Mouse (Mus musculus) liver, adult 2 months (tissue): ENCODE results near the gene Ston1.

Experiments used
- CTCF ChIP-seq: fragments of 200-500 bp; IDR thresholded peaks from 2 replicates; pipeline ENCODE4 v1.5.1; 2011; ENCODE audit warnings: low read depth, low read length, control low read depth
- POLR2A ChIP-seq: fragments of 200-500 bp; IDR thresholded peaks from 2 replicates; pipeline ENCODE4 v1.6.1; 2011; ENCODE audit warnings: low read length, control low read depth; ENCODE audit not compliant: insufficient read depth; ENCODE audit errors: extremely low read depth

DNA sequence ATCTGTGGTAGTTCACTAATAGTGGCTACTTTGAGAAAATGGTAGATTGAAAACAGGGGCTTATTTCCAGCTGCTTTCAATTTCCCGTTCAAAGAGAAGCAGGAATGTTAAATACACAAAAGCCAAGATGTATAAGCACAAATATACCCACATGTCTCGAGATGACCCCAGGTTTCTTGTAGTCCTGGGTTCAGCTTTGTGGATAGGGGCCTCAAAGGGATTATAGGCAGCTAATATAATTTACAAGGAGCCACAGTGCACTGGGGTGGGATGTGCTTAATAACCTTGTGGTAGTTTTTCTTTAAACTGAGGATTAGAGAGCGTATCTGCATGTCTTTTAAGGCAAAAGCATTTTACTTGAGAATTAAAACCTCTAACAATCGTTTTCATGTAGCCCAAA is 73.3 kb downstream of the Ston1 start:
- TF ChIP-seq CTCF (no peak), POLR2A (no peak)
